Mouse (Mus musculus) telencephalon, adult 2 months (tissue): ENCODE measurements around the gene Ghrl.

ENCODE experiments used
- DNase-seq: peaks from one replicate; pipeline ENCODE4 v3.0.0-alpha.2; 2011; ENCODE audit warnings: low read depth, low spot score

The Ghrl gene

GRCm38 (mm10) chr6:113668287-113669154 lies 51.2 kb downstream of the Ghrl start:
- no peak for DNase-seq

GRCm38 (mm10) chr6:113667611-113668122 lies 52.0 kb downstream of the Ghrl start:
- no peak for DNase-seq
